Mouse (Mus musculus) CH12.LX (cell line): Measurements from ENCODE around the gene Dck.

Experiments used
- CTCF ChIP-seq, 2 experiments: IDR thresholded peaks in 1 of 2; conservative IDR thresholded peaks in 1 of 2; 2 replicates each; pipeline ENCODE4 v1.5.1; 2011 to 2012; ENCODE audit warnings: low read depth in 2 of 2, low read length in 2 of 2, improper control_type of control experiment in 1 of 2, inconsistent platforms in 1 of 2, mild to moderate bottlenecking in 1 of 2, moderate library complexity in 1 of 2
- ELF1 ChIP-seq: IDR thresholded peaks from 2 replicates; pipeline ENCODE4 v1.6.1; 2014; ENCODE audit warnings: low read depth, mild to moderate bottlenecking, inconsistent platforms, low read length, improper control_type of control experiment
- EP300 ChIP-seq: IDR thresholded peaks from 2 replicates; pipeline ENCODE4 v1.6.1; 2011; ENCODE audit warnings: low read length, improper control_type of control experiment
- NRF1 ChIP-seq: IDR thresholded peaks from 2 replicates; pipeline ENCODE4 v1.6.1; 2014; ENCODE audit warnings: low read depth, mild to moderate bottlenecking, inconsistent platforms, low read length, improper control_type of control experiment, moderate library complexity
- POLR2A ChIP-seq: IDR thresholded peaks from 2 replicates; pipeline ENCODE4 v1.6.1; 2011; ENCODE audit warnings: low read depth, mild to moderate bottlenecking, improper control_type of control experiment, low read length
- POLR2AphosphoS2 ChIP-seq: IDR thresholded peaks from 2 replicates; pipeline ENCODE4 v1.6.1; 2011; ENCODE audit warnings: low read depth, low read length, improper control_type of control experiment
- SIN3A ChIP-seq: IDR thresholded peaks from 2 replicates; pipeline ENCODE4 v1.6.1; 2012; ENCODE audit warnings: low read length, improper control_type of control experiment, inconsistent platforms
- USF1 ChIP-seq: IDR thresholded peaks from 2 replicates; pipeline ENCODE4 v1.6.1; 2014; ENCODE audit warnings: low read depth, mild to moderate bottlenecking, inconsistent platforms, low read length, improper control_type of control experiment
- ZC3H11A ChIP-seq: IDR thresholded peaks from 2 replicates; pipeline ENCODE4 v1.6.1; 2012; ENCODE audit warnings: low read depth, mild to moderate bottlenecking, inconsistent platforms, low read length, improper control_type of control experiment
- ZMIZ1 ChIP-seq: IDR thresholded peaks from 2 replicates; pipeline ENCODE4 v1.6.1; 2012; ENCODE audit warnings: low read depth, mild to moderate bottlenecking, inconsistent platforms, low read length, improper control_type of control experiment
- ZNF384 ChIP-seq: IDR thresholded peaks from 2 replicates; pipeline ENCODE4 v1.6.1; 2012; ENCODE audit warnings: low read depth, low read length, improper control_type of control experiment, inconsistent platforms

- TF ChIP-seq POLR2AphosphoS2 (no peak), POLR2A (no peak), ELF1 (no peak), ZNF384 (no peak), CTCF (conservative IDR thresholded peaks at IDR 0.05 in 1 of 2, IDR thresholded peaks at IDR 0.05 in 1 of 2; ENCODE audit: low read depth in 2 of 2, low read length in 2 of 2) (no peak), NRF1 (no peak), EP300 (no peak), USF1 (no peak), ZC3H11A (no peak), SIN3A (no peak), ZMIZ1 (no peak)
Measured at GRCm38 (mm10) chr5:88721565-88722212, 43.1 kb upstream of the Dck start.
